Mouse (Mus musculus) MEL-GATA-1-ER (cell line): ENCODE results near the gene Galntl6.

Experiments
- DNase-seq: peaks from one replicate; pipeline ENCODE4 v3.0.0-alpha.2; 2012; ENCODE audit warnings: low read depth; ENCODE audit errors: extremely low read depth

Gene Galntl6

GRCm38 (mm10) chr8:57966676-57967075, 945.8 kb downstream of the Galntl6 start:
- peak; percentile 6 for DNase-seq

DNA sequence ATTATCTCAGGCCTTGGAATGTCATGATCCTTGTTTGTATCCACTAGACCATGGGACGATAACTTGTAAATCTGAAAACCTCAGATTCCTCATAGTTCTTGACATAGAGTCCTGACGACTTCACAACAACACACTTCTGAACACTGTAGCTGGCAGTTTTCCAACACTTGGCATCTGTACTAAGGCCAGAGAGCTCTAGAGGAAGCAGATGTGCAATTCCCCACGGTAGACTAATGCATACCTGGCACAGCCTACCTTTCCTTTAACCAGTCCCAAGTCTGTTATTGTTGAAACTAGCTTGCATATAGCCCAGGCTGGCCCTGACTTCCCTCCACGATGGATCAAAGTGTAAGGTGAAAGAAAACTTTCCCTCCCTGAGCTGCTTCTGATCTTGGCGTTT, 946.9 kb downstream of the Galntl6 start:
- DNase-seq = no peak

DNA sequence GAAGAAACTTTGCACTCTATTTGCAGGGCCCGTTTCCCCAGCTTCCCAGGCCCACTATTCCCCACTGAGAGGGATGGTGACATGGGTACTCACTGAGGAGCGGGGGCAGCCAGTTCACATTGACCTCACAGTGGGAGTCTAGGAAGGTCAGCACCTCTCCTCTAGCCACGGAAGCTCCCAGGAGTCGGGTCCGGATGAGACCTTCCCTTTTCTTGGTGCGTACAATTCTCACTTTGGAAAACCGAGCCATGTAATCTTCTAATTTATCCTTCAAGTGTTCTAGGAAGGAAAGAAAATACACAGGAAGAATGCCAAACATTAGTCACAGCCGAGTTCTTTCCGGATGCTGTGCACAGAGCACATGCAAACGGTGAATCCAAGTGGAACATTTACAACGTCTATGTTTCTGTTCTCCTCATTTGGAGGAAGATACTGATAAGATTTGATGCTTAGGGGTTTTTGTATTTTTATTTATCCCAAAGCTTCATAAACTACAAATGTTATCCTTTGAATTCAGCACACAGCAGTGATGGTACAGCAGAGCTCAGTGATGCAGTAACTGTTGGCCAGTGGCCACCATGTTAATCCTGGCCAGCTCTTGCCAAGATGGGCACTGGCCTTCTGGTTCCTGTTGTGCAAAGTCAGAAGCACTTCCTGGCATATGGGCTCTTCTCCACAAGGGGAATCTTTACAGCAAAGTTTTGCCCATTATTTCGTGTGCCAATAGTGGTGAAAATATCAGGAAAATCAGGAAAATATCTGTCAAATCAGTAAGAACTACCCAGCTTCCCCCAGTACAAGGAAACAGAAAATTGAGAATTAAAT, 949.9 kb downstream of the Galntl6 start:
- DNase-seq = no peak

GRCm38 (mm10) chr8:57959136-57959535, 953.3 kb downstream of the Galntl6 start:
- no peak for DNase-seq

DNA sequence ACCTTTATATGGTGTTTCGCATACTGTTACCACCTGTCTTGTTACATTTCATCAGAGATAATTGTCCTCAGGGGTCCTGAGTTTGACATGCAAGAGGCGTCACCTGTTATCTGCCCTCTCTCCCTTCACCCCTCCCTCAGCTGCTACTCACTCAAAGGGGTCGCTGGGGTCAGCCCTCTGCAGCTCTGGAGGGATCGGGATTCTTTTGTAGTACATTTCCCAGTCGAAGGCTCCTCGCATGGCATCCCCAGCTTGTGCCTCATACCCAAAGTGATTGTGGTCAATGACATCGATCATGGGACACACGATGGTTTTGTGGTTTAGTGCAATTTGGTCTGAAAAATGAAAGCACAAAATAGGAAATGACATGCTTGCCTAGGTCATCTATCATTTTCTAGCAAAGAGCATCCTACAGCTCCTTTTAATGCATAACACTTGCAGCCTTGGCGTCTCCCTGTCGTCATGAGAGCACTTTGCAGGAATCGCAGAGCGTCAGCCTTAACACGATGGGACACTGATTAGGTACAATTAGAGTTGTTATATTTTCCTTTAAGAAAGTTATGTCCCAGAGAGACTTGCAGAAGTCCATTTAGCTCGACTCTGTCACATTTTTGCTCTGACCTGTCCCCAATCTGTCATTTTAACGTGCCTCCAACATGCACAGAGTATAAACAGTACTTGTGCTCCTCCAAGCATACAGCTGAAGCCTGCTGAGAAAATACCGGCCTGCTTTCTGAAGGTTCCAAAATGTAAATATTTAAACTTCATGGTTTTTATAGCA, 954.1 kb downstream of the Galntl6 start:
- DNase-seq = no peak

DNA sequence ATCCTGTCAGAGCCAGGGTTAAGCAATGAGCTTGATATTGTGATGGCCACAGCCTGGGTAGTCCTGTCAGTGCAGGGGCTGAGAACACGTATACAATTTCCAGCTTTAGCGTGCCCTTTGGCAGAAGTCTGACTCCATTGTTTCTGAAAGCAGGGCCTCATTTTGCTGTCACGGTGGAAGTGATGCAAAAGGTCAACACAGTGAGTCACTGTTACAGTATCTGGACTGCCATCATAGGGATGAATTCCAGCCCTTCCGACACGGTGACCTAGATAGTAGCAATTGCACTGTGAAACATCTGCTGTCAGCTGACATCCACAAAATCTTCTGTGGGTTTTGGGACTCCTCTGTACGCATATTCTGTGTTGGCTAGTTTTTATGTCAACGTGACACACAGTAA, 956.9 kb downstream of the Galntl6 start:
- DNase-seq = no peak

- DNase-seq = no peak
Measured at GRCm38 (mm10) chr8:57941113-57941512, 971.3 kb downstream of the Galntl6 start.

- no peak for DNase-seq
Measured at GRCm38 (mm10) chr8:57939856-57940420, 972.5 kb downstream of the Galntl6 start.

GRCm38 (mm10) chr8:57939177-57939855, 973.1 kb downstream of the Galntl6 start:
- peak; percentile 30 for DNase-seq

DNA sequence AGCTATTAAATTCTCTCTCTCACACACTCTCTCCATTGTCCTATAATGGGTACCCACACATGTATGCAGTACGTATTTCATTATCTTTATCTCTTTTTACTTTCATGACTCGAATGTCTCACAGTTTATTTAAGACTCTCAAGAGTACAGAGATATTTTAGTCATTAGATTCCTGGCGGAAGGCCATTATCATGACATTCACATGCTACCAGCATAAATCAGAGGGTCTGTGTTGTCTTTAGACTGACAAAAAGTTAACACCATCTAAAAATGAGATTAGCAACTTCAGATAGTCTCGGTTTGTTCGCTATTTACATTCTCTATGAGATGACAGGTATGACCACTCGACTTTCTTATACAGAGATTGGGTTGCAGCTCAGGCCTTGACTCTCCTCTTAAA, 985.4 kb downstream of the Galntl6 start:
- no peak for DNase-seq

GRCm38 (mm10) chr8:57923556-57923955, 988.9 kb downstream of the Galntl6 start:
- DNase-seq = no peak

- DNase-seq = no peak
Measured at GRCm38 (mm10) chr8:57923130-57923529, 989.3 kb downstream of the Galntl6 start.

DNA sequence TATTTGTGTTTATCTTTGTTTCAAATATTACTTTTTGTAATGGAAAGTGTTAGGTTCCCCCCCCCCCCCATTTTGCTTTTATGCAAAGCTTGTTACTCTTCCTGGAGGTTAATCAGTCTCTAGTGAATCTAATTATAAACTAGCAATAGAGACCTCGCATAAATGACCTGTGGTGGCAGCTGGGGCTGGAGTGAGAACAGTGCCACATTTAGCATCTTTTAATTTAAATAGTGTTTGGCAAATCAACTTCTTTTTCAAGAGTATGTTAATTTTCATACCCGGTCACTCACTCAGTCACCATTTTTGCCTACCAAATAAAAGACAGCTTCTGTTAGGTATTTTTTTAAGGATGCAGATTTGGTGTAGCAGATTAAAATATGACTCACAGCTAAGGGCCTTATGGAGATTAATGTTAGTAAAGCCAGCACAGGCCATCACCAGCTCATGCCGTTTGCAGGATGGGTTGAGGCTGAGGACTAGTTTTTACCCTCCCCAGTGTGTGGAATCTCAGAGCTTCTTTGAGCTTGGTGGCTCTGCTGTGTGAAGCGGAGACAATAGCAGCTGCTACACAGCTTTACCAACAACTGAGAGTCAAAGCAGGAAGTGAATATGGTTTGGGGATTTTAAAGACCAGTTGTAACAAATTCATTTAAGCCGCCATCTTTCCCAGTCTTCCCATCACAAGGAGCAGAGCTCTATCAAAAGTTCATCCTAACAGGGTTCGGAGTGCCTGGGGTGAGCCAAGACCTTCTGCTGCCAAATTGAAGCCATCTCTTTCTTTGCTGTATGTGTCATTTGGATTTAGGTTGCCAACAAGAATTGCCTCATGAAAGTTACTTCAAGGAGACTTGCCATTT, 990.0 kb downstream of the Galntl6 start:
- DNase-seq = no peak

DNA sequence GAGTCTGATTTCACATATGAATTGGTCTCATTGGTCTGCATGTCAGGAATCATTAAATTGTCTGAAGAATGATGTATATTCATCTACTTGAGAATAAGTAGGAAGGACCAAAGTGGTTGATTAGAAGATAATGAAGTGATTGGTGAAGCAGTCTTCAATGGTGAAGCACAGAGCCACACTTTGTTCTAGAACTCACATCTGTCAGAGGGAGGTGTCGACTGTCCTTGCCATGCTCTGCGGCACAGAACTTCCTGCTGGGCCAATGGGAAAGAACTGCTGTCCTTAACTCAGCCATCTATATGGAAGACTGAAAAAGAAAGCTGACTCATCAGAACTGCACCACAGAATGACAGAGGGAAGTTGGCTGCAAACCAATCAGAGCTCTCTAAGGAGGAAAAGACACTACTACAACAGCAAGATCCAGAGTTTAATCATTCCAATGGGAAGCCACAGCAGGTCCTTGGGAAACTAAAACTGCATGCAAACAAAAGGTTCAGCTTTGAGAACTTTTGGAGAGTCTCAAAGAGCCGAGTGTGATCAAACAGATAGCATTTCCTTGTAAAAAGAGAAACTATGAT, 992.0 kb downstream of the Galntl6 start:
- DNase-seq = no peak

- DNase-seq = no peak
Measured at GRCm38 (mm10) chr8:57918720-57919640, 993.5 kb downstream of the Galntl6 start.

- DNase-seq = no peak
Measured at GRCm38 (mm10) chr8:57893360-57893759, 1019.1 kb downstream of the Galntl6 start.

GRCm38 (mm10) chr8:57892115-57892514, 1020.3 kb downstream of the Galntl6 start:
- DNase-seq = no peak

DNA sequence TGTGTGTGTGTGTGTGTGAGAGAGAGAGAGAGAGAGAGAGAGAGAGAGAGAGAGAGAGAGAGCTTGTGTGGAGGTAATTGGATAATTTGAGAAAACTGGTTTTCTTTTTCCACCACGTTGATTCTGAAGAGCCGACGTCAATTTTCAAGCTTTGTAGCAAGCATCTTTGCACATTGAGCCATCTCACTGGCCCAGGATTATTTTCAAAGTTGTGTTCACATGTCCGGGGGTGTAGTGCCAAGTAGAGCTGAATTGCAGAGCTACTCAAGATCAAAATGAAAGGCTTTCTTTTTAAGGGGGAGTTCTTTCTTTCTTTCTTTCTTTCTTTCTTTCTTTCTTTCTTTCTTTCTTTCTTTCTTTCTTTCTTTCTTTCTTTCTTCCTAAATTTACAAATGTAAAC, 1022.3 kb downstream of the Galntl6 start:
- DNase-seq = no peak

DNA sequence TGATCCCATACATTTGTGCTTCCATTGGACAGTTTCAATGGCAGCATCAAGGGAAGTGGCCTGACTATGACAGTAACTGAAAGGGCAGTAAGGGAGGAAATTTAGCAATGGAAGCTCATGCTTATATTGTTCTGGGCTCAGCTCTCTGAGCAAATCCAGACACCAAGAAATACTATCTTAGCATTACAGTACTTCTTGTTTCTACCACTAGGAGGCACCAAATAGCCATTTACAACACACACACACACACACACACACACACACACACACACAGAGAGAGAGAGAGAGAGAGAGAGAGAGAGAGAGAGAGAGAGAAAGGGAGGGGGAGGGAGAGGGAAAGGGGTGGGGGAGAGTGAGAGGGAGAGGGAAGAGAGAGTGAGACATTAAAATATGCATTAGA, 1023.6 kb downstream of the Galntl6 start:
- DNase-seq = peak; percentile 8
